Mouse (Mus musculus) kidney, postnatal 0 days (tissue): ENCODE measurements around the gene Sun2. TPM values are rescaled to one million over a fixed set of nuclear protein-coding genes. Genes with fewer than 3 reads are reported as not detected.

Experiments
- ATAC-seq: fragments of 200-750 bp; cut with Nextera tagmentation; replicated peaks from 2 replicates; pipeline ENCODE4 v1.8.0; 2017; ENCODE audit warnings: low read depth, moderate number of reproducible peaks, moderate TSS enrichment, moderate library complexity; ENCODE audit not compliant: low FRiP score
- DNase-seq: peaks from one replicate; pipeline ENCODE4 v3.0.0-alpha.2; 2016; ENCODE audit warnings: low spot score
- H3K27ac ChIP-seq: fragments of 300-500 bp; sonication (generic); 2 replicates; pipeline ENCODE4 v1.5.1; 2014; ENCODE audit warnings: mild to moderate bottlenecking
- H3K27me3 ChIP-seq: fragments of 300-500 bp; sonication (generic); 2 replicates; pipeline ENCODE4 v1.6.1; 2014; ENCODE audit warnings: low read length, mixed read lengths; ENCODE audit not compliant: insufficient read depth
- H3K36me3 ChIP-seq: fragments of 300-500 bp; sonication (generic); 2 replicates; pipeline ENCODE4 v1.6.1; 2014; ENCODE audit warnings: low read length, mixed read lengths; ENCODE audit not compliant: insufficient read depth
- H3K4me1 ChIP-seq: fragments of 300-500 bp; sonication (generic); replicated peaks from 2 replicates; pipeline ENCODE4 v1.6.1; 2014; ENCODE audit warnings: antibody characterized with exemption, low read length, mixed read lengths; ENCODE audit not compliant: insufficient read depth
- H3K4me2 ChIP-seq: fragments of 300-500 bp; sonication (generic); 2 replicates; pipeline ENCODE4 v1.6.1; 2014; ENCODE audit warnings: mild to moderate bottlenecking, low read length, moderate library complexity, mixed read lengths
- H3K4me3 ChIP-seq: fragments of 300-500 bp; sonication (generic); replicated peaks from 2 replicates; pipeline ENCODE4 v1.5.1; 2014; ENCODE audit warnings: low read depth, low read length
- H3K9ac ChIP-seq: fragments of 300-500 bp; sonication (generic); 2 replicates; pipeline ENCODE4 v1.6.1; 2014; ENCODE audit warnings: low read depth, low read length
- H3K9me3 ChIP-seq: fragments of 300-500 bp; sonication (generic); replicated peaks from 2 replicates; pipeline ENCODE4 v1.6.1; 2016; ENCODE audit warnings: low read length, inconsistent platforms, mixed read lengths
- CTCF ChIP-seq: IDR thresholded peaks from 2 replicates; pipeline ENCODE4 v1.5.1; 2016; ENCODE audit warnings: antibody characterized with exemption, low read depth, mild to moderate bottlenecking, moderate library complexity
- WGBS: fragments of 180-500 bp; shearing (Covaris S2); extraction: QIAGEN DNeasy Blood & Tissue Kit; methylation state at CpG from one replicate; pipeline ENCODE4 v1.1.7; 2014; 5-methylcytosine and 5-hydroxymethylcytosine counted together
- polyA plus RNA-seq: library from polyadenylated mRNA; unstranded; fragments of >200 nt; fragmentation: Nextera tagmentation; extraction: Ambion mirVana; gene quantifications from 2 replicates; pipeline ENCODE4 v1.2.1, GENCODE M21; 2015

The Sun2 gene
- polyA plus RNA-seq, 1 experiment from 2014 or later, result 3.5 TPM

DNA sequence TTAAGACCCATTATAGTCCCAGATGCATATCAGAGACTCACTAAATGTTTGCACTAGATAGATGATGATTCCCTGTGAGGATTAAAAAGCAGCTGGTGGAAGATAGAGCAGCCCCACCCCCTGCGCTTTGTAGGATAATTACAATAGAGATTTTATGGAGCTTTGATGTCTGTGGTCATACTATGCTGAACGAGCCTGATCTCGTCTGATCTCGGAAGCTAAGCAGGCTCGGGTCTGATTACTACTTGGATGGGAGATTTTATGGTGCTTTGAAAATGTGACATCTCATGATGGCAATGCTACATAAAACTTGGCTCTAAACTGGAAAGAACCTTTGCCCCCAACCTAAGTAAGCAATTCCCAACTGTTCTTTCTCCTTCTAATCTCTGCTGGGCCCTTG, 50.0 kb downstream of the Sun2 start:
- H3K36me3 ChIP-seq, result 0 out of 2 replicates have a peak, but pooled peaks cover 3% of the 10 kb centered on the region
- peaks cover 28% of the 10 kb centered on the region for H3K4me1 ChIP-seq
- H3K4me3 ChIP-seq, result no peak overlapping the region
- H3K4me2 ChIP-seq, result peak overlapping the region; percentile 99; the same call in 1 of the 2 replicates
- no peaks in the 10 kb centered on the region for H3K27me3 ChIP-seq
- no peak for ATAC-seq
- 63% methylated on average over 5 of the region's 5 CpGs for WGBS
- no peaks in the 10 kb centered on the region for H3K9me3 ChIP-seq
- DNase-seq, result no peak
- no peak for TF ChIP-seq CTCF
- H3K27ac ChIP-seq, result no peak overlapping the region
- no peak overlapping the region for H3K9ac ChIP-seq

DNA sequence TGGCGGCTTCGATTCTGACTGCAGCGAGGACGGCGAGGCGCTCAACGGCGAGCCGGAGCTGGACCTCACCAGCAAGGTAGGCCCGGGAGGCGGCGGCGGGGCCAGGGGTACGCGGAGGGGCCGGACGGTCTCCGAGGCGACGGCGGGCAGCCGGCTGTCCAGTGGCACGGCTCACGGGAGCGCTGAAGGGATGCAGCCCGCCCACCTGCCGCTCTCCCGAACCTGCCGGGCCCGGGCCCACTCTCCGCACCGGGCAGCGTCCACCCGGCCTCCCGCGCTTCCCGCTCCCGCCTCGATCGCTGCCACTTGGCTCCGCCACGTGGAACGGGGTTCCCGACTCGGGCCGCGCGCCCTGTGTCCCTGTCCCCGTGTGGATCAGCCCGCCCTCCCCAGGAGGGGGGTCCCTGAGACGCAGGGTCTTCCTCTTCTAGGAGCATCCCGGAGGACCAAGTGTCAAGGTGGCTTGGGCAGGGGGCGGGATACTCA, 51.3 kb downstream of the Sun2 start:
- Histone ChIP-seq H3K36me3 (0 out of 2 replicates have a peak, but pooled peaks cover under 1% of the 10 kb centered on the region), H3K4me1 (peaks cover 24% of the 10 kb centered on the region), H3K27ac (peak overlapping the region; percentile 87), H3K4me3 (peak overlapping the region; percentile 90), H3K9ac (peak overlapping the region; percentile 91), H3K9me3 (no peaks in the 10 kb centered on the region), H3K4me2 (peak overlapping the region; percentile 99), H3K27me3 (no peaks in the 10 kb centered on the region)
- no peak for TF ChIP-seq CTCF
- ATAC-seq (peak; percentile 4; the same call in 1 of the 2 replicates), DNase-seq (no peak)
- under 1% methylated on average over 39 of the region's 53 CpGs for WGBS

DNA sequence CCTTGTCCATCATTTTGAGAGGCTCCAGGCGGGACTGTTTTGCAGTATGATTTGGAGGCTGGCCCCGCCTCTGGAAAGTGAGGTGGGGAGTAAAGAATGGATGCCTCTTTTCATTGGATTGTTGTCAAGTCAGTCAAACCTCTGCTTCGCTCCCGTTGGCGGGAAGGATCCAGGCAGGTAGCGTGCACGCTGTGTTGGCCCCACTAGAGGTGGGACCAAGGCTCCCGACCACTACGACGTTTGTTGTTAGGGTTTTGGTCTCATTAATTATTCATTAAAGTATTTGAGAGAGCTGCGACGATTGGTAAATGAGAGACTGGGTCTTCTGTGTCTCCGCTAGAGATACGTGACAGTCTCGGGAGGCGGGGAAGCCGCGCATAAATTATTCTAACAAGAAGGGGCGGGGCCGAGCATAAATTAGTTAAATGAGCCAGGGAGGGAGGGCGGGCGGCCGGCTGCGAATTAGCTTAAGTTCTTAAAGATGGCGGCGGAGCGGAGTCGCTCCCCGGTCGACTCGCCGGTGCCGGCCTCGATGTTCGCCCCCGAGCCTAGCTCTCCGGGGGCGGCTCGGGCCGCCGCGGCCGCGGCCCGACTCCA, 51.8 kb downstream of the Sun2 start, which contains the start of gene Gtpbp1:
Gtpbp1 (plus strand) TSS at position 420 of the 597 bp plus-strand sequence.
- Histone ChIP-seq H3K36me3 (no peaks in the 10 kb centered on the region), H3K27ac (peak within 1 kb of the TSS; percentile 87), H3K4me2 (peak within 1 kb of the TSS; percentile 99), H3K27me3 (no peaks in the 10 kb centered on the region), H3K4me1 (peaks cover 29% of the 10 kb centered on the region), H3K9ac (peak within 1 kb of the TSS; percentile 91), H3K4me3 (peak within 1 kb of the TSS; percentile 90), H3K9me3 (no peaks in the 10 kb centered on the region)
- peak; percentile 95 for ATAC-seq
- TF ChIP-seq CTCF, result no peak
- under 1% methylated on average over 45 of the region's 45 CpGs for WGBS
- peak; percentile 99 for DNase-seq

DNA sequence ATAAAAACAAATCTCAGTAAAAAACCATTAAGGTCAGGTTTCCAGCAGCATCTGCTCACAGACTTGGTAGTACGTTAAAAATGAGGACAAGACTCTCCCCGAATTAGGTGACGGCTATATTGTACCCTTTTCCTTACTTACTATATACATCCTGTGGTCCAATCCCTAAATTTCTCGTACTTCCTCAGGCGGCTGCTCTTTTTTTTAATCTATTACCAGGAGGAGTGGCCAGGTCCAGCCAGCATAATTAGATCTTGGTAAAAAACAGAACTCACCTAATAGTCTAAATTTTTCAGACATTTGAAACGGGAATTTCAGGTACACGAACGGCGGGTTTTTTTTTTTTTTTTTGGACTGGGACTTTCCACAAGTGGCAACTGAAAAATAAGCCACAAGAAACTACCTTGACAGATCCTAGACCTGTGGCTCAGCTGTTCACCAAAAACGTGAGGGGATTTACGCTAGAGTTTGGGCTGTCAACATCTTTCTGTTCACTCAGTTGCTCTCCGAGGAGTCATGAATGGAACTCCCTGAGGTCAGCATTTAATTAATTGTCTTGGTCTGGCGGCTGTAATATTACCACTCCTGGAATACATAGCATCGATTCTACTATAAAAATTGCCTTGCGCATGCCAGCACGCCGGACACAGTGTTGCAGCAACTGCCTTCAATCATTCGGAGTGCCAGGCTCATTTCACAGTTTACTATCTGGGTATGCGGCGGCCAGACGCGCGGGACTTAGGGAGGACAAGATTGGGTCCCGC, 52.5 kb downstream of the Sun2 start:
- H3K4me1 ChIP-seq, result peaks cover 36% of the 10 kb centered on the region

DNA sequence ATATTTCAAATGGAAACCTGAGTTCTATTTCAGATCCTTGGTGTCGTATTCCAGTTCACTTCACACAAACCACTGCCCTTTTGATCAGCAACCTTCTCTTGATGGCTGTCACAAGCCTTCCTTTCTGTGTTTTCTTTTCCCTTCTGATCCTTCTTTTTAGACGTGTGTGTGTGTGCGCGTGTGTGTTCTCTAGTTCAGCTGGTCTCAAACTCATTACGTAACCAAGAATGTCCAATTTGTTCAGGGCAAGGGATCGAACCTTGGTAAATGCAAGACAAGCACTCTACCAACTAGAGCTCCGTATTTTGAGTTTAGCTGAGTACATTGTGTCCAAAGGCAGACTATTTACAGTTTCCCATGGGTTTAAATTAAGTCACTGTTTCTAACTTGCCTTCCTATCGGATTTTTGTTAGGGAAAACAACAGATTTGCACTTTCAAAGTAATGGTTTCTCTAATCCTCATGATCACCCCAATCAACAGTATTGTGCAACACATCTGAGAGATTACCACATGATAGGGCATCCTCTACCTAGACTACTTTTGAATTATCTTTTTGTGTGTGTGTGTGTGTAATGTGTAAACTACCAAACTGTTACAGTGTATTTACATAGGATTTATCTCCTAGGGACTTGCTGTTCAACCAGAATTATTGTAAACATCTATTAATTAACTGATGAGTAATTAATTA, 53.9 kb downstream of the Sun2 start:
- Histone ChIP-seq H3K36me3 (no peaks in the 10 kb centered on the region), H3K4me1 (peaks cover 42% of the 10 kb centered on the region), H3K4me3 (peak overlapping the region; percentile 88), H3K27me3 (no peaks in the 10 kb centered on the region), H3K4me2 (peak overlapping the region; percentile 78), H3K9ac (peak overlapping the region; percentile 92; the same call in 1 of the 2 replicates), H3K9me3 (no peaks in the 10 kb centered on the region), H3K27ac (peak overlapping the region; percentile 89)
- DNase-seq (no peak), ATAC-seq (no peak)
- 3% methylated on average over 8 of the region's 8 CpGs for WGBS
- no peak for TF ChIP-seq CTCF

More for the DNA sequence above, 52.5 kb downstream of the Sun2 start:
- DNase-seq (no peak), ATAC-seq (no peak)
- Histone ChIP-seq H3K9ac (no peak overlapping the region), H3K4me2 (peak overlapping the region; percentile 72), H3K4me3 (peak overlapping the region; percentile 90), H3K9me3 (no peaks in the 10 kb centered on the region), H3K36me3 (no peaks in the 10 kb centered on the region), H3K27me3 (no peaks in the 10 kb centered on the region), H3K27ac (peak overlapping the region; percentile 60; the same call in 1 of the 2 replicates)
- no peak for TF ChIP-seq CTCF
- WGBS, result 9% methylated on average over 24 of the region's 24 CpGs

DNA sequence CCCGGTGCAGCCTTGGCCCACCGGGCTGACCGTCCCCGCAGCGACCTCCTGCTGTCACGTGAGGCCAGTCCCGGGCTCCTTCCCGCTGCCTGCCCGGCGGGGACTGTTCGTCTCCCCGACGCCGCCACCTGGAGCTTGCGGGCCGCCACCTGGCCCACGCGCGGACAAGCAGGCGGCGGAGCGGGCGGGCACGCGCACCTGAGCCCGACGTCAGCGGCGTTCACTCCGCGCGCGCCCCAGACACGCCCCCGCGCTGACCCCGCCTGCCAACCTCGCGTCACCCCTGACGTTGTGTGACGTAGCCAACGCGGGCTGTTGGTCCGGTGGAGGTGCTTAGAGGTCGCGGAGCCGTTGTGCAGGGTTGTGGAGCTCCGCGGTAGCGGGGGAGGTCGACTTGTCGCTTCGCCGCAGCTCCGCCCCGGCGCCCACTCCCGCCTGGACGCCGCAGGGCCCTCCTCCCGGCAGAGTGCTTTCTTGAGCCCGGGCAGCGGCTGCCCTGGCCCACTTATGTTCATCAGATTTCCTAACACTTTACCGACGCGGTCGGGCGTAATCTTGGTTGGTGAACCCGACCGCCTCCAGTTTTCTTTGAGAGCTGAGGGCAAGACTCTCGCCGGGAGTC, 54.6 kb downstream of the Sun2 start, which contains the start of gene Josd1:
Josd1 (minus strand) TSS at position 274 of the 622 bp plus-strand sequence.
- TF ChIP-seq CTCF, result no peak
- H3K9ac ChIP-seq, result peak within 1 kb of the TSS; percentile 92
- H3K9me3 ChIP-seq, result no peaks in the 10 kb centered on the region
- under 1% methylated on average over 72 of the region's 72 CpGs for WGBS
- peak within 1 kb of the TSS; percentile 89 for H3K27ac ChIP-seq
- H3K36me3 ChIP-seq, result no peaks in the 10 kb centered on the region
- ATAC-seq, result peak; percentile 71
- peak; percentile 95 for DNase-seq
- peak within 1 kb of the TSS; percentile 78 for H3K4me2 ChIP-seq
- H3K27me3 ChIP-seq, result no peaks in the 10 kb centered on the region
- peak within 1 kb of the TSS; percentile 88 for H3K4me3 ChIP-seq
- H3K4me1 ChIP-seq, result peaks cover 48% of the 10 kb centered on the region
